Mouse (Mus musculus): ENCODE data around the gene Gm5861. TPM values are rescaled to one million over a fixed set of nuclear protein-coding genes. Genes with fewer than 3 reads are reported as not detected.
"Not testable (repeated sequence)": the region's sequence is repeated elsewhere in the genome, so short reads cannot be mapped to it uniquely, and the experiment has no call there.

Gm5861 gene
- polyA plus RNA-seq (2014; fragmentation: Nextera tagmentation; extraction: Ambion mirVana) = not detected in 2 replicates

GRCm38 (mm10) chr5:11182772-11183171 is at the start of gene Gm5861:
Gene Gm5861 (plus strand): TSS chr5:11183072.
- WGBS = 78% methylated on average over 1 of the region's 3 CpGs
- DNase-seq (ENCODE audit: low spot score) = not testable (repeated sequence)

GRCm38 (mm10) chr5:11138031-11138430 is 44.8 kb upstream of the Gm5861 start:
- H3K9me3 ChIP-seq (ENCODE audit: control insufficient read depth, low read length); ATAC-seq (replicated peaks; ENCODE audit: low FRiP score); H3K36me3 ChIP-seq (ENCODE audit: control insufficient read depth, insufficient read depth, low read length); DNase-seq (ENCODE audit: low spot score); H3K4me2 ChIP-seq (ENCODE audit: low read depth, low read length, severe bottlenecking); H3K4me1 ChIP-seq (replicated peaks; ENCODE audit: control insufficient read depth, insufficient read depth, low read length); H3K27ac ChIP-seq (ENCODE audit: low read depth, low read length); H3K27me3 ChIP-seq (ENCODE audit: control insufficient read depth, insufficient read depth, low read length); H3K9ac ChIP-seq (ENCODE audit: low read length); H3K4me3 ChIP-seq (ENCODE audit: low read depth, low read length): not testable (repeated sequence)
- WGBS = 92% methylated on average over 12 of the region's 12 CpGs

More at GRCm38 (mm10) chr5:11182772-11183171, at the start of gene Gm5861:
- not testable (repeated sequence) for H3K9me3 ChIP-seq (ENCODE audit: control insufficient read depth, low read length); H3K4me2 ChIP-seq (ENCODE audit: low read depth, low read length, severe bottlenecking); ATAC-seq (replicated peaks; ENCODE audit: low FRiP score); H3K4me3 ChIP-seq (ENCODE audit: low read depth, low read length); H3K9ac ChIP-seq (ENCODE audit: low read length); H3K27me3 ChIP-seq (ENCODE audit: control insufficient read depth, insufficient read depth, low read length); H3K4me1 ChIP-seq (replicated peaks; ENCODE audit: control insufficient read depth, insufficient read depth, low read length); H3K36me3 ChIP-seq (ENCODE audit: control insufficient read depth, insufficient read depth, low read length); H3K27ac ChIP-seq (ENCODE audit: low read depth, low read length)

Other genes with a start within 250 kb of the Gm5861 start
- gene Gm8871, start 235.3 kb upstream of the Gm5861 start, polyA plus RNA-seq (2014; fragmentation: Nextera tagmentation; extraction: Ambion mirVana) = not detected in 2 replicates
- gene Gm8857, start 235.3 kb upstream of the Gm5861 start, polyA plus RNA-seq (2014; fragmentation: Nextera tagmentation; extraction: Ambion mirVana) = not detected in 2 replicates
- gene Gm8879, start 55.4 kb upstream of the Gm5861 start, polyA plus RNA-seq (2014; fragmentation: Nextera tagmentation; extraction: Ambion mirVana) = not detected in 2 replicates
- not detected in 2 replicates for gene Gm8890, start 73.0 kb downstream of the Gm5861 start, polyA plus RNA-seq (2014; fragmentation: Nextera tagmentation; extraction: Ambion mirVana)
- not detected in 2 replicates for gene Speer1, start 158.4 kb downstream of the Gm5861 start, polyA plus RNA-seq (2014; fragmentation: Nextera tagmentation; extraction: Ambion mirVana)
- not detected in 2 replicates for gene Gm8897, start 233.3 kb downstream of the Gm5861 start, polyA plus RNA-seq (2014; fragmentation: Nextera tagmentation; extraction: Ambion mirVana)

Data from forebrain, embryonic 11.5 days (tissue).